Mouse (Mus musculus): ENCODE data around the gene Zfp598.

- TF ChIP-seq TAL1 (IDR thresholded peaks at IDR 0.05; ENCODE audit: low read length) (no peak), GATA1 (IDR thresholded peaks at IDR 0.05; ENCODE audit: low read length) (no peak)
Measured at GRCm38 (mm10) chr17:24687599-24687998, 18.1 kb downstream of the Zfp598 start.

Data from erythroblast, embryonic 14.5 days (primary cell).